Mouse (Mus musculus): ENCODE data around the gene Sgcd. TPM values are rescaled to one million over a fixed set of nuclear protein-coding genes. Genes with fewer than 3 reads are reported as not detected.

Gene Sgcd
- total and polyA plus RNA-seq, 3 experiments, result 0.38 to 2.4 (median 0.43) TPM

GRCm38 (mm10) chr11:47777916-47778226, 210.9 kb downstream of the Sgcd start:
- no peaks in the 10 kb centered on the region for H3K4me1 ChIP-seq (ENCODE audit: control insufficient read depth in 1 of 2, insufficient read depth in 2 of 2)
- no peak overlapping the region for H3K4me2 ChIP-seq (ENCODE audit: insufficient read depth, low read depth, poor library complexity, severe bottlenecking)
- no peak for DNase-seq (ENCODE audit: extremely low read depth)
- TF ChIP-seq ZKSCAN1 (IDR thresholded peaks at IDR 0.05; ENCODE audit: borderline replicate concordance, low read depth, low read length), result no peak
- TF ChIP-seq HCFC1 (IDR thresholded peaks at IDR 0.05; ENCODE audit: low read depth, low read length), result no peak
- TF ChIP-seq JUND (conservative IDR thresholded peaks at IDR 0.05; ENCODE audit: low read depth, low read length), result no peak
- TF ChIP-seq RCOR1 (conservative IDR thresholded peaks at IDR 0.05; ENCODE audit: low read depth, low read length), result no peak
- H3K4me3 ChIP-seq (replicated peaks in 1 of 3; ENCODE audit: low read depth in 2 of 3, low read length in 2 of 3, poor library complexity in 1 of 3), result no peak overlapping the region
- no peaks in the 10 kb centered on the region for H3K36me3 ChIP-seq (replicated peaks in 1 of 2; ENCODE audit: control insufficient read depth in 1 of 2, insufficient read depth in 1 of 2, low read length in 1 of 2)
- dilution Hi-C loops (cut with MboI; ENCODE audit: extremely low pct_ligation_motif_present, extremely low pct_unique_long_range_greater_than_20kb, low sequenced_read_pairs) (no loop called here), in situ Hi-C loops (cut with MboI; ENCODE audit: low pct_ligation_motif_present, low pct_unique_long_range_greater_than_20kb, low sequenced_read_pairs) (no loop called here)
- H3K79me2 ChIP-seq (replicated peaks; ENCODE audit: control insufficient read depth, extremely low read depth, insufficient read depth, poor library complexity, severe bottlenecking), result no peaks in the 10 kb centered on the region
- H3K9me3 ChIP-seq (replicated peaks; ENCODE audit: low read length), result no peaks in the 10 kb centered on the region
- H3K9ac ChIP-seq (ENCODE audit: insufficient read depth, low read depth), result no peak overlapping the region
- H3K27me3 ChIP-seq (replicated peaks), result no peaks in the 10 kb centered on the region
- no peak overlapping the region for H3K27ac ChIP-seq (ENCODE audit: insufficient read depth, low read depth)

DNA sequence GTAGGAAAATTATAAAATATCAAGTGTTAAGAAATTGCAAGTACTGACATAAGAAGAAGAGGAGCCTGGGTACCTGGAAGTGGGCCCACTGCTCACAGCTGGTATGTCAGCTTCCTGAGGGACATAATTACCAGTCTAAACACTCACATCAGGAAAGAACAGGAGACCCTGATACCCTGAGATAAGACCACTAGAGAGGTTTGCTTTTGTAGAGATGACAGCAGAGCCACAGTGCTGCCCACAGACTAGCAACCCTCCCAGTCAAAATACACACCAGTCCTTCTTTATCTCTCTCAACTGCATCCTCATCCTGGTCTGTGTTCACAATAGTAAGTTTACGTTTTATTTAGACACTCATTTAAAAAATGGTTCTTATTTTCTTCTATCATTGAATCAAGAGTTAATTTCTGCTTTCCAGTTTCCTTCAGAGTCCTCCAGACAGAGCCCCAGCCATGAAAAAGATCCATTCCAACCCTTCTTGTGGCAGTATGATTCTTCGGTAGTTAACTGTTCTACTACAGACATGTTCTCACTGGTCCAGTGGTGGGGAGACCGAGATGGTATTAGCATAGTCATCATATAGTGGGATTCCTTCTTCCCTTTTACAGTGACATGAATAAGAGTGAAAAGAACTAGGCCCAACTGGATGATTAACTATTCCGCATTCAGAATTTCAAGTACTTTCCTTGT, 211.4 kb downstream of the Sgcd start:
- H3K9me3 ChIP-seq (replicated peaks; ENCODE audit: low read length), result no peaks in the 10 kb centered on the region
- H3K27me3 ChIP-seq (replicated peaks), result no peaks in the 10 kb centered on the region
- no peaks in the 10 kb centered on the region for H3K79me2 ChIP-seq (replicated peaks; ENCODE audit: control insufficient read depth, extremely low read depth, insufficient read depth, poor library complexity, severe bottlenecking)
- no peak overlapping the region for H3K9ac ChIP-seq (ENCODE audit: insufficient read depth, low read depth)
- in situ Hi-C loops (cut with MboI; ENCODE audit: low pct_ligation_motif_present, low pct_unique_long_range_greater_than_20kb, low sequenced_read_pairs), result no loop called here
- DNase-seq (ENCODE audit: extremely low read depth), result no peak
- dilution Hi-C loops (cut with MboI; ENCODE audit: extremely low pct_ligation_motif_present, extremely low pct_unique_long_range_greater_than_20kb, low sequenced_read_pairs), result no loop called here
- H3K4me3 ChIP-seq (replicated peaks in 1 of 3; ENCODE audit: low read depth in 2 of 3, low read length in 2 of 3, poor library complexity in 1 of 3), result no peak overlapping the region
- TF ChIP-seq HCFC1 (IDR thresholded peaks at IDR 0.05; ENCODE audit: low read depth, low read length) (no peak), NRF1 (IDR thresholded peaks at IDR 0.05; ENCODE audit: low read depth, low read length) (no peak), E2F4 (IDR thresholded peaks at IDR 0.05; ENCODE audit: insufficient replicate concordance, low read depth, low read length) (no peak), CTCF (conservative IDR thresholded peaks at IDR 0.05 in 1 of 2, IDR thresholded peaks at IDR 0.05 in 1 of 2; ENCODE audit: low read depth in 2 of 2, low read length in 2 of 2) (no peak)
- H3K36me3 ChIP-seq (replicated peaks in 1 of 2; ENCODE audit: control insufficient read depth in 1 of 2, insufficient read depth in 1 of 2, low read length in 1 of 2), result no peaks in the 10 kb centered on the region
- no peak overlapping the region for H3K4me2 ChIP-seq (ENCODE audit: insufficient read depth, low read depth, poor library complexity, severe bottlenecking)
- no peaks in the 10 kb centered on the region for H3K4me1 ChIP-seq (ENCODE audit: control insufficient read depth in 1 of 2, insufficient read depth in 2 of 2)
- no peak overlapping the region for H3K27ac ChIP-seq (ENCODE audit: insufficient read depth, low read depth)

- Histone ChIP-seq H3K4me2 (ENCODE audit: insufficient read depth, low read depth, poor library complexity, severe bottlenecking) (no peak overlapping the region), H3K27ac (ENCODE audit: insufficient read depth, low read depth) (no peak overlapping the region), H3K36me3 (replicated peaks in 1 of 2; ENCODE audit: control insufficient read depth in 1 of 2, insufficient read depth in 1 of 2, low read length in 1 of 2) (no peaks in the 10 kb centered on the region), H3K9ac (ENCODE audit: insufficient read depth, low read depth) (no peak overlapping the region), H3K9me3 (replicated peaks; ENCODE audit: low read length) (no peaks in the 10 kb centered on the region), H3K4me3 (replicated peaks in 1 of 3; ENCODE audit: low read depth in 2 of 3, low read length in 2 of 3, poor library complexity in 1 of 3) (no peak overlapping the region), H3K4me1 (ENCODE audit: control insufficient read depth in 1 of 2, insufficient read depth in 2 of 2) (peaks cover 0 to 4% of the 10 kb centered on the region in 2 experiments; a peak in 2 of 4 replicates), H3K27me3 (replicated peaks) (no peaks in the 10 kb centered on the region), H3K79me2 (replicated peaks; ENCODE audit: control insufficient read depth, extremely low read depth, insufficient read depth, poor library complexity, severe bottlenecking) (no peaks in the 10 kb centered on the region)
- in situ Hi-C loops (cut with MboI; ENCODE audit: low pct_ligation_motif_present, low pct_unique_long_range_greater_than_20kb, low sequenced_read_pairs) (no loop called here), dilution Hi-C loops (cut with MboI; ENCODE audit: extremely low pct_ligation_motif_present, extremely low pct_unique_long_range_greater_than_20kb, low sequenced_read_pairs) (no loop called here)
- DNase-seq (ENCODE audit: extremely low read depth), result peak; percentile 6
- TF ChIP-seq SIN3A (IDR thresholded peaks at IDR 0.05; ENCODE audit: low read length) (no peak), NELFE (IDR thresholded peaks at IDR 0.05; ENCODE audit: low read depth, low read length) (no peak), HCFC1 (IDR thresholded peaks at IDR 0.05; ENCODE audit: low read depth, low read length) (no peak), EP300 (IDR thresholded peaks at IDR 0.05; ENCODE audit: low read length) (no peak), CHD2 (IDR thresholded peaks at IDR 0.05; ENCODE audit: low read length) (no peak)
These were observed 212.8 kb downstream of the Sgcd start for GRCm38 (mm10) chr11:47776019-47776418.
